Mouse (Mus musculus) intestine, embryonic 16.5 days (tissue): ENCODE results near the gene Nbl1. TPM values are rescaled to one million over a fixed set of nuclear protein-coding genes. Genes with fewer than 3 reads are reported as not detected.
A peak's percentile ranks its signal among the peaks of the same experiment; 100 is the strongest.

Source experiments
- ATAC-seq: fragments of 200-750 bp; cut with Nextera tagmentation; 2 replicates; pipeline ENCODE4 v1.8.0; 2017; ENCODE audit warnings: moderate TSS enrichment, moderate library complexity
- H3K27ac ChIP-seq: fragments of 300-500 bp; sonication (generic); 2 replicates; pipeline ENCODE4 v1.5.1; 2014; ENCODE audit warnings: mild to moderate bottlenecking, low read length
- H3K27me3 ChIP-seq: fragments of 300-500 bp; sonication (generic); replicated peaks from 2 replicates; pipeline ENCODE4 v1.6.1; 2014; ENCODE audit warnings: low read length, control low read depth, mixed read lengths; ENCODE audit not compliant: control insufficient read depth, insufficient read depth
- H3K36me3 ChIP-seq: fragments of 300-500 bp; sonication (generic); 2 replicates; pipeline ENCODE4 v1.6.1; 2014; ENCODE audit warnings: low read length, control low read depth; ENCODE audit not compliant: control insufficient read depth, insufficient read depth
- H3K4me1 ChIP-seq: fragments of 300-500 bp; sonication (generic); 2 replicates; pipeline ENCODE4 v1.6.1; 2014; ENCODE audit warnings: low read length, control low read depth, mixed read lengths; ENCODE audit not compliant: control insufficient read depth, insufficient read depth
- H3K4me2 ChIP-seq: fragments of 300-500 bp; sonication (generic); 2 replicates; pipeline ENCODE4 v1.6.1; 2014; ENCODE audit warnings: low read depth, low read length, control low read depth
- H3K4me3 ChIP-seq: fragments of 300-500 bp; sonication (generic); 2 replicates; pipeline ENCODE4 v1.5.1; 2014; ENCODE audit warnings: mild to moderate bottlenecking, low read length
- H3K9ac ChIP-seq: fragments of 300-500 bp; sonication (generic); 2 replicates; pipeline ENCODE4 v1.6.1; 2014; ENCODE audit warnings: low read depth, low read length
- H3K9me3 ChIP-seq: fragments of 300-500 bp; sonication (generic); 2 replicates; pipeline ENCODE4 v1.6.1; 2016; ENCODE audit warnings: low read length, control low read depth; ENCODE audit not compliant: control insufficient read depth
- WGBS: fragments of 180-500 bp; shearing (Covaris S2); extraction: QIAGEN DNeasy Blood & Tissue Kit; methylation state at CpG from one replicate; pipeline ENCODE4 v1.1.7; 2014; 5-methylcytosine and 5-hydroxymethylcytosine counted together
- polyA plus RNA-seq: library from polyadenylated mRNA; unstranded; fragments of >200 nt; fragmentation: Nextera tagmentation; extraction: Ambion mirVana; gene quantifications from 2 replicates; pipeline ENCODE4 v1.2.1, GENCODE M21; 2015

The Nbl1 gene
- polyA plus RNA-seq, 1 experiment from 2014 or later: 38.9 TPM

- no peaks in the 10 kb centered on the region for H3K9me3 ChIP-seq
- WGBS: 22% methylated on average over 10 of the region's 10 CpGs
- no peak for ATAC-seq
- H3K4me3 ChIP-seq: no peak overlapping the region
- no peak overlapping the region for H3K4me2 ChIP-seq
- no peak overlapping the region for H3K9ac ChIP-seq
- H3K4me1 ChIP-seq: peaks cover 8% of the 10 kb centered on the region
- no peak overlapping the region for H3K27ac ChIP-seq
- peaks cover 9% of the 10 kb centered on the region for H3K36me3 ChIP-seq
- no peaks in the 10 kb centered on the region for H3K27me3 ChIP-seq
These were observed 52.5 kb downstream of the Nbl1 start for GRCm38 (mm10) chr4:139040084-139040839.

DNA sequence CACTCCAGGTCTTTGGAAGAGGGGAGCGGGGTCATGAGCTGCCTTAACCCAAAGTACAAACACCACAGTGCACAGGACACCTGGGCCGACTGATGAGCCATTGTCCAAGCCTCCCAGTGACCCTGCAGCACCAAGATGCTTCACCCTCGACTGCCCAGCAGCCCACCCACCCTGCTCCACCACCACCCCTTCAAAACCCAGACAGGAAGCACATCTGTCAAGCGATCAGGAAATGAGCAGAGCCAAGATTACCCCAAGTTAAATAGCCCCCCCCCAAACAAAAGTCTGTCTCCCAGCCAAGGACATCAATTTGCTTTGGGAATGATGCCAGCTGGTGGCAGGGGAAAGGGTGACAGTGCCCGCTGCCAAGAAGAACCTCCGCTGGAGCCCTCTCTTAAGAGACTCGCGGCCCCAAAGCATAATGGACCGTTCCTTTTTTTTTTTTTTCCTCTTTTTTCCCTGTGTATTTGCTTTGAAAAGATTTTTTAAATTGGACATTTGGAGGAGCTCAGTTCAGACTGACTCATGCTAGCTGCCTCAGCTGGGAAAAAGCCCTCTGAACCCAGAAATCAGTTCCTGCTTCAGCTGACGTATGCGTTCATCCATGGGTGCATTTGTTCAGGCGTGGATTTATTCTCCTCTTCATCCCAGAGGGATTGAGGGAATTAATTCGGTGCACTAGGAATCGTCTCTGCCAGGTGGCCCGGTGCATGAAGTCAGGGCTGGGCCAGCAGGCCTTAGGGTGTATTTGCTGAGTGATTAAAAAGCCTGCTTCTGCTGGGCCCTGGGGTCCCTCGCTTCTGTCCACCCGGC is 54.8 kb downstream of the Nbl1 start:
- WGBS: 53% methylated on average over 17 of the region's 17 CpGs
- Histone ChIP-seq H3K9ac (no peak overlapping the region), H3K4me2 (no peak overlapping the region), H3K9me3 (no peaks in the 10 kb centered on the region), H3K36me3 (peaks cover 9% of the 10 kb centered on the region), H3K27ac (no peak overlapping the region), H3K4me3 (no peak overlapping the region), H3K27me3 (no peaks in the 10 kb centered on the region), H3K4me1 (peaks cover 8% of the 10 kb centered on the region)
- no peak for ATAC-seq

- ATAC-seq: no peak
- 81% methylated on average over 3 of the region's 3 CpGs for WGBS
- peaks cover 9% of the 10 kb centered on the region for H3K36me3 ChIP-seq
These were observed 57.0 kb downstream of the Nbl1 start for GRCm38 (mm10) chr4:139035799-139036198.

DNA sequence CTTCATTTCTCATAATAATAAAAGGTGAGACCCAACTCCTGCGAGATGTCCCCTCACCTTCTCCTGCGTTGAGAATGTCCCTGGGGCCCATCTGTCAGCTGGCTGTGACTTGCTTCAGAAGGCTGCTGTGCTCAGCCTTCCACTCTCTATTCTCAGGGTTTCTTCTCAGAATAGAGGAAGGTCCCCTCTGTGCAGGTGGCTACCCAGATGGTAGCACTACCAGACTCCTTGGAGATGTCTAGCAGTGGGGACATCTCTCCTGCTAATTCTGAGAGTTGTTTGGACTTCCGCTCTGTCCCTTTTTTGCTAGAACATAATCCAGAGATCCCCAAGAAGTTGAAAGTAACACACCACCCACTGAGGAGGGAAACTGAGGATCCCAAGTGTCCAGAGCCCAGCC is 57.9 kb downstream of the Nbl1 start:
- no peak overlapping the region for H3K27ac ChIP-seq
- H3K36me3 ChIP-seq: peaks cover 9% of the 10 kb centered on the region
- no peak overlapping the region for H3K4me3 ChIP-seq
- peaks cover 8% of the 10 kb centered on the region for H3K4me1 ChIP-seq
- no peak overlapping the region for H3K4me2 ChIP-seq
- H3K27me3 ChIP-seq: no peaks in the 10 kb centered on the region
- no peak for ATAC-seq
- H3K9ac ChIP-seq: no peak overlapping the region
- no peaks in the 10 kb centered on the region for H3K9me3 ChIP-seq
- 90% methylated on average over 3 of the region's 3 CpGs for WGBS

More at GRCm38 (mm10) chr4:139035799-139036198, 57.0 kb downstream of the Nbl1 start:
- Histone ChIP-seq H3K4me3 (no peak overlapping the region), H3K9ac (no peak overlapping the region), H3K4me2 (no peak overlapping the region), H3K4me1 (peaks cover 8% of the 10 kb centered on the region), H3K27me3 (no peaks in the 10 kb centered on the region), H3K27ac (no peak overlapping the region), H3K9me3 (no peaks in the 10 kb centered on the region)

DNA sequence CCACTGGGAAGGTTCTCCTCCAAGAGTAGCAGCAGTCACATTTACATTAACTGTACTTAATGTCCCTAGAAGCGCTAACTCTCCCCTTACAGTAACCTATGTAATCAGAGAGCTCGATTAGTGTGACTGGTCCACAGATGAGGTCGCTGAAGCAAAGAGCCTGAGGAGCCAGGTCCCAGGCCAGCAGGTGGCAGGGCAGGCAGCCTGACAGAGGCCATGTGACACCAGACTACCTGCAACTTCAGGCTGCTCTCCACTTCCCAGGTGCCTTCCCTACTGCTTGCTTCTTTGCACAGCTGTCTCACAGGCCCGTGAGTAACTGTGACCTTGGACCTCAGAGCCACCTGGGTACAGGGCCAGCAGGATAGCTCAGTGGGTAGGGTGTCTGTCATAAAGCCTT is 58.3 kb downstream of the Nbl1 start:
- no peak overlapping the region for H3K9ac ChIP-seq
- ATAC-seq: peak; percentile 73
- 52% methylated on average over 4 of the region's 4 CpGs for WGBS
- H3K27me3 ChIP-seq: no peaks in the 10 kb centered on the region
- H3K27ac ChIP-seq: no peak overlapping the region
- H3K4me3 ChIP-seq: no peak overlapping the region
- no peaks in the 10 kb centered on the region for H3K9me3 ChIP-seq
- H3K4me1 ChIP-seq: peaks cover 8% of the 10 kb centered on the region
- no peak overlapping the region for H3K4me2 ChIP-seq
- H3K36me3 ChIP-seq: peaks cover 9% of the 10 kb centered on the region

- Histone ChIP-seq H3K4me2 (no peak overlapping the region), H3K27me3 (no peaks in the 10 kb centered on the region), H3K4me3 (no peak overlapping the region), H3K9ac (no peak overlapping the region), H3K9me3 (no peaks in the 10 kb centered on the region), H3K4me1 (peaks cover 8% of the 10 kb centered on the region), H3K27ac (no peak overlapping the region), H3K36me3 (peaks cover 9% of the 10 kb centered on the region)
- 79% methylated on average over 8 of the region's 8 CpGs for WGBS
- no peak for ATAC-seq
These were observed 58.8 kb downstream of the Nbl1 start for GRCm38 (mm10) chr4:139034010-139034367.

- Histone ChIP-seq H3K27me3 (no peaks in the 10 kb centered on the region), H3K36me3 (peaks cover 9% of the 10 kb centered on the region), H3K4me2 (no peak overlapping the region), H3K27ac (no peak overlapping the region), H3K9ac (no peak overlapping the region), H3K9me3 (no peaks in the 10 kb centered on the region), H3K4me1 (peaks cover 7% of the 10 kb centered on the region), H3K4me3 (no peak overlapping the region)
- WGBS: 83% methylated on average over 11 of the region's 11 CpGs
- no peak for ATAC-seq
These were observed 59.4 kb downstream of the Nbl1 start for GRCm38 (mm10) chr4:139033263-139034009.

DNA sequence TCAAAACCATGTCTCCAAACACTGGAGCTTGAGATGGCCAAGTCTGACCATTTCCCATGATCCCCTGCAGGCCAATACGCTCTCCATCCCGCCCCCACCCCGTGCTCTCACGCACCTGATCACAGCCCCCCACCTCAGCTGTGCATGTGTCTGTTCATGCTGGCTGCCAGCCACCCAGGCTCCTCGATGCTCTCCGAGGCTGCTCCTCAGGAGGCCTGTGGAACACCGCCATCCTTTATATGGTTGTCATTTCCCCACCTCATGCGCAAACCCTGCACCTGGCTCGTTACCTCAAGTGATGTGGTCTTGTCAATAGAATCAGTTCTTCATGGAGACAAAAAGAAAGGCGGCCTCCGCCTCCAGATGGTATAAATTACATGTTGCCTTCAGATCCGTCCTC is 60.3 kb downstream of the Nbl1 start:
- Histone ChIP-seq H3K4me2 (no peak overlapping the region), H3K36me3 (peaks cover 9% of the 10 kb centered on the region), H3K27me3 (no peaks in the 10 kb centered on the region), H3K9ac (no peak overlapping the region), H3K9me3 (no peaks in the 10 kb centered on the region), H3K4me3 (no peak overlapping the region), H3K4me1 (peaks cover under 1% of the 10 kb centered on the region; the same call in 1 of the 2 replicates), H3K27ac (no peak overlapping the region)
- no peak for ATAC-seq
- 84% methylated on average over 12 of the region's 12 CpGs for WGBS
